Mouse (Mus musculus) myocyte (in vitro differentiated cells): ENCODE data around the gene Slc30a1. TPM values are rescaled to one million over a fixed set of nuclear protein-coding genes. Genes with fewer than 3 reads are reported as not detected.

Source experiments
- H3K27me3 ChIP-seq: one replicate; pipeline ENCODE4 v1.6.1; 2011; ENCODE audit not compliant: control insufficient read depth, insufficient read depth, insufficient read length
- H3K36me3 ChIP-seq: one replicate; pipeline ENCODE4 v1.6.1; 2011; ENCODE audit not compliant: control insufficient read depth, insufficient read depth
- H3K4me2 ChIP-seq: one replicate; pipeline ENCODE4 v1.6.1; 2011; ENCODE audit warnings: low read depth, control low read depth
- H3K4me3 ChIP-seq: one replicate; pipeline ENCODE4 v1.5.1; 2011; ENCODE audit warnings: mild to moderate bottlenecking, control low read depth, moderate library complexity
- H3K79me2 ChIP-seq: one replicate; pipeline ENCODE4 v1.6.1; 2011; ENCODE audit not compliant: control insufficient read depth, insufficient read depth
- H3ac ChIP-seq: one replicate; pipeline ENCODE4 v1.6.1; 2011; ENCODE audit not compliant: control insufficient read depth, insufficient read length
- CEBPB ChIP-seq: IDR thresholded peaks from 2 replicates; pipeline ENCODE4 v1.6.1; 2011; ENCODE audit warnings: mild to moderate bottlenecking, moderate library complexity; ENCODE audit not compliant: poor library complexity, insufficient read depth, severe bottlenecking
- E2F4 ChIP-seq: IDR thresholded peaks from one replicate; pipeline ENCODE4 v1.6.1; 2011; ENCODE audit warnings: mild to moderate bottlenecking, control low read depth, moderate library complexity; ENCODE audit not compliant: insufficient read depth
- MAX ChIP-seq: IDR thresholded peaks from one replicate; pipeline ENCODE4 v1.6.1; 2011; ENCODE audit warnings: low read depth, mild to moderate bottlenecking, control low read depth
- MYOD1 ChIP-seq, 3 experiments: IDR thresholded peaks; one replicate each; pipeline ENCODE4 v1.6.1; 2011; ENCODE audit warnings: control low read depth in 2 of 3, low read depth in 2 of 3, mild to moderate bottlenecking in 2 of 3, moderate library complexity in 1 of 3; ENCODE audit not compliant: insufficient read length in 2 of 3, control insufficient read depth in 1 of 3
- MYOG ChIP-seq, 3 experiments: IDR thresholded peaks; one replicate each; pipeline ENCODE4 v1.6.1; 2011; ENCODE audit warnings: control low read depth in 2 of 3, low read depth in 2 of 3, mild to moderate bottlenecking in 2 of 3; ENCODE audit not compliant: insufficient read length in 2 of 3, control insufficient read depth in 1 of 3, insufficient read depth in 1 of 3
- POLR2A ChIP-seq: IDR thresholded peaks from one replicate; pipeline ENCODE4 v1.6.1; 2011; ENCODE audit warnings: low read depth, mild to moderate bottlenecking, control low read depth, moderate library complexity; ENCODE audit not compliant: insufficient read length
- POLR2AphosphoS2 ChIP-seq: IDR thresholded peaks from one replicate; pipeline ENCODE4 v1.6.1; 2011; ENCODE audit warnings: low read depth, control low read depth; ENCODE audit not compliant: insufficient read length
- REST ChIP-seq: IDR thresholded peaks from one replicate; pipeline ENCODE4 v1.6.1; 2011; ENCODE audit warnings: mild to moderate bottlenecking, control low read depth, moderate library complexity; ENCODE audit not compliant: insufficient read depth, insufficient read length
- SRF ChIP-seq: IDR thresholded peaks from one replicate; pipeline ENCODE4 v1.6.1; 2011; ENCODE audit warnings: low read depth; ENCODE audit not compliant: control insufficient read depth, insufficient read length
- TCF12 ChIP-seq: IDR thresholded peaks from one replicate; pipeline ENCODE4 v1.6.1; 2011; ENCODE audit warnings: mild to moderate bottlenecking, control low read depth; ENCODE audit not compliant: poor library complexity, insufficient read depth, severe bottlenecking
- TCF3 ChIP-seq: IDR thresholded peaks from one replicate; pipeline ENCODE4 v1.6.1; 2011; ENCODE audit warnings: low read depth, control low read depth; ENCODE audit not compliant: insufficient read length
- USF1 ChIP-seq: IDR thresholded peaks from one replicate; pipeline ENCODE4 v1.6.1; 2011; ENCODE audit warnings: low read depth, mild to moderate bottlenecking, control low read depth, moderate library complexity
- polyA plus RNA-seq: library from polyadenylated mRNA; unstranded; fragments of >200 nt; fragmentation: generic; extraction: Trizol; gene quantifications from one replicate; pipeline ENCODE4 v1.2.1, GENCODE M21; 2012; ENCODE audit warnings: missing spikeins

The Slc30a1 gene
- polyA plus RNA-seq, 1 experiment = 3.9 TPM

DNA sequence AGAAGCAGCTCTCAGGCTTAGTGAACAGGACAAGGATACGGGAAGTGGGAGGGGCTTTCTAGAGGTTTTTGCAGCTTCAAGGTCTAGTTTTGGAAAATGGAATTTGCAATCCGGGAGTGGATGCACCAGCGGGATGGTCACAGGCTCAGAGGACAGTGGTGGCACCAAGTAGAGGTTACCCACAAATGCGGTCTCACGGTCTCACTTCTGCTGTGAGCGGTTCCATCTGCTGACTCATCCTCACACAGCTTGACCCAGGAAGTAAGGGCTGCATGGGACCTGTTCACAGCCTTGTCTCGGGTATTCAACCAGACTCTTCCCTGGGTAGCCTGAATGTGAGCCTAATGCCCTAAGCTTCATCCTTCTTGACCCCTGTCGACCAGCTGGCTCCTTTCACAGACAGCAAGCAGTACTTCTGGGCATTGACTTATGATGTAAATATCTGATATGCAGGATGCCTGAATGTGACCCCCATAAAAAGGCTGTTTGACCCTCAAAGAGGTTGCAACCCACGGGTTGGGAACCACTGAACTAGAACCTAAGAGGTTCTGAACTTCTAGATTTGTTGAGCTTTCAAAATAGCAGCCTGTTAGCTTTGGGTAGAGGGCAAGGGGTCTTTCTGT lies 30.8 kb upstream of the Slc30a1 start:
- H3K4me3 ChIP-seq = no peak overlapping the region
- no peaks in the 10 kb centered on the region for H3K27me3 ChIP-seq
- no peaks in the 10 kb centered on the region for H3K79me2 ChIP-seq
- H3K36me3 ChIP-seq = no peaks in the 10 kb centered on the region
- peak overlapping the region; percentile 34 for H3K4me2 ChIP-seq
- no peak for TF ChIP-seq TCF3
- TF ChIP-seq MAX = no peak
- no peak for TF ChIP-seq MYOD1 (IDR thresholded peaks at IDR 0.05; ENCODE audit: control insufficient read depth in 1 of 3, insufficient read length in 2 of 3, low read depth in 2 of 3)
- TF ChIP-seq CEBPB = no peak
- TF ChIP-seq POLR2A = no peak
- TF ChIP-seq POLR2AphosphoS2 = no peak
- TF ChIP-seq E2F4 = no peak
- no peak for TF ChIP-seq REST
- TF ChIP-seq USF1 = no peak
- no peak for TF ChIP-seq TCF12
- TF ChIP-seq MYOG (IDR thresholded peaks at IDR 0.05; ENCODE audit: control insufficient read depth in 1 of 3, insufficient read depth in 1 of 3, insufficient read length in 2 of 3, low read depth in 2 of 3) = no peak
- H3ac ChIP-seq = no peak overlapping the region

DNA sequence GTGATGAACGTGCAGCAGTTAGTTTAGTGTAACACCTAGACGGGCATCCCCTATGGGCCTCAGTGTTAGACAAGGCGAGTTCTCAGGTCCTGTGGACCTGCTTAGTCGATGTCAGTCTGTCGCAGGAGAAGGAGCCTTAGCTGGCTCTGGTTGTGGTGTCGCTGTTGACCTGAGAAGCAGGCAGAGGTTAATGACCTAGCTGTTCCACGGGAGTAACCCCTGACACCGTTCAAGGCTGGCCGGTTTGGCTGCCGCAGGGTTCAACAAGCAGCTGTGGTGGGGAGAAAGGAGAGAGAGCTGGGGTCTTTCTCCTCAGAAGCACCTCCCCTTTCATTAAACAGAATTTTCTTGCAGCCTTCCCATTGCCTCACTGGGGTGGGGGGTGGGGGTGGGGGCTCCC lies 28.9 kb upstream of the Slc30a1 start:
- Histone ChIP-seq H3ac (no peak overlapping the region), H3K4me2 (no peak overlapping the region), H3K27me3 (no peaks in the 10 kb centered on the region), H3K79me2 (no peaks in the 10 kb centered on the region), H3K4me3 (no peak overlapping the region), H3K36me3 (no peaks in the 10 kb centered on the region)
- TF ChIP-seq USF1 (no peak), MYOG (IDR thresholded peaks at IDR 0.05; ENCODE audit: control insufficient read depth in 1 of 3, insufficient read depth in 1 of 3, insufficient read length in 2 of 3, low read depth in 2 of 3) (no peak), POLR2A (no peak), TCF12 (no peak)

DNA sequence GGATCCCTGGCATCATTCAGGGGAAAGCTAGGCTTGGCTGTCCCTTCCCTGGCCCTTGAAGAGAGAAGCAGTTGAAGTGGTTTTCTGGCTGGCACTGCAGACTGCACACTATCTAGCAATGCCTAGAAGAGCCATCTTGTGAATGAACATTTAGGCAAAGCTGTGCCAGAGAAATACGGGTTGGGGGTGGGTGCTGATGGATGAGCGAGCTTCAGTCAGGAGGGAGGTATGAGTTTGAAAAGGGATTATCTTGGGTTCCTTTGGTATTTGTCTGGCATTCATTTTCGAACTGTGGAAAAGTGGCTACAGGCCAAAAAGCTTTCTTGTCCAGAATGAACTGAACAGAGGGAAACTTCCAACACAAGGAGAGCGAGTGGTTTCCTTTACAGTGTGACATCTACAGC lies 28.0 kb upstream of the Slc30a1 start:
- no peaks in the 10 kb centered on the region for H3K27me3 ChIP-seq
- no peak for TF ChIP-seq MAX
- no peak for TF ChIP-seq TCF3
- TF ChIP-seq MYOG (IDR thresholded peaks at IDR 0.05; ENCODE audit: control insufficient read depth in 1 of 3, insufficient read depth in 1 of 3, insufficient read length in 2 of 3, low read depth in 2 of 3) = no peak
- TF ChIP-seq POLR2AphosphoS2 = no peak
- no peak for TF ChIP-seq TCF12
- no peak for TF ChIP-seq MYOD1 (IDR thresholded peaks at IDR 0.05; ENCODE audit: control insufficient read depth in 1 of 3, insufficient read length in 2 of 3, low read depth in 2 of 3)
- no peak for TF ChIP-seq CEBPB
- TF ChIP-seq SRF = no peak
- TF ChIP-seq POLR2A = no peak
- no peak for TF ChIP-seq USF1
- TF ChIP-seq E2F4 = no peak
- no peak for TF ChIP-seq REST
- H3K4me2 ChIP-seq = no peak overlapping the region
- no peak overlapping the region for H3K4me3 ChIP-seq
- no peak overlapping the region for H3ac ChIP-seq
- H3K79me2 ChIP-seq = no peaks in the 10 kb centered on the region
- no peaks in the 10 kb centered on the region for H3K36me3 ChIP-seq

DNA sequence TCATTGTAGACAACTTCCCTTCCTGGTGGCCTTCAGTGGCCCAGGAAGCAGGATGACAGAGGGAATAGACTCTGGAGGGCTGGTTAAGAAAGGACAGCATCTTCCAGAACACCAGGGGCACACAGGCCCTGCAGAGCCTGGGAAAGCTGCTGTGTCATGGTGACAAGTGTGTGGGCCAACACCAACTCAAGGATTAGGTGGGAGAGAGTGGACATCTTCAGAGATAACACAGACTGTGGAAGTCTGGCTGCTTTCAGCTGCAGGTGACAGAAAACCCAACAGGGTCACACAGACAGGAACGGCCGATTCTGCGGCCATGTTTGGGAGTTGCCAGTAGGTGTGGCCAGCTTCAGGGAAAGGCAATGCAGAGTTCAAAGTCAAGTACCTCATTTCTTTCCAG lies 26.3 kb upstream of the Slc30a1 start:
- TF ChIP-seq REST = no peak
- no peak for TF ChIP-seq TCF3
- no peak for TF ChIP-seq POLR2A
- TF ChIP-seq MYOG (IDR thresholded peaks at IDR 0.05; ENCODE audit: control insufficient read depth in 1 of 3, insufficient read depth in 1 of 3, insufficient read length in 2 of 3, low read depth in 2 of 3) = no peak
- no peak for TF ChIP-seq MAX
- no peak for TF ChIP-seq POLR2AphosphoS2
- no peak for TF ChIP-seq E2F4
- TF ChIP-seq CEBPB = no peak
- no peak for TF ChIP-seq SRF
- TF ChIP-seq MYOD1 (IDR thresholded peaks at IDR 0.05; ENCODE audit: control insufficient read depth in 1 of 3, insufficient read length in 2 of 3, low read depth in 2 of 3) = no peak
- TF ChIP-seq USF1 = no peak
- TF ChIP-seq TCF12 = no peak
- Histone ChIP-seq H3K4me2 (no peak overlapping the region), H3K4me3 (no peak overlapping the region)

DNA sequence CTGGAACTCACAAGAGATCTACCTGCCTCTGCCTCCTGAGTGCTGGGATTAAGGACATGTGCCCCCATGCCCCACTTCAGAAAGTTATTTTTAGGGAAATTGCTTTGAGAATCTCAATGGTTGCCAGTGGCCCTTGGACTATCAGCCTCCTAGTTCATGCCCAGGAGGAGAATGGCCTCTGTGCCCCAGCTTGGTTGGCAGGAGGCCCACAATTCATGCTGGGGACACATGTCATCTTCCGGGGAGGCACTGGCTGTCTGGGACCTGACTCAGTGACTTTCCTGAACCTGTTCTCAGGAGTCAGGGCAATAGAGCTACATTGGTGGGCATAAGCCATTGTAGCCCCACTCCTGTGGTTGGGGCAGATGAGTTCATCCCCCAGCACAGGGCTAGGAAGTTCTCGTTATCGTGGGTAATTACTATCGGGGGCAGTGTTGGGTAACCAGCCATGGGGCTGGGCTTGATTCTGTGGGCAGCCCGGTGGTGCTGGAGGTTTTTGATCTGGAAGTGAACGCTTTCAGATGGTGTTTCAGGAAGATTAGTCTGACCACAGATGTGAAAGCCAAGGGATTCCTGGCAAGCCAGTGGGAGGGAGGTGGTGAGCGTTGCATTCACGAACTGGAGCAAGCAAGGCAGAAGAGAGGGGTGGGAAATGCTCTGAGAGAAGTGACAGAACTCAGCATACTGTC lies 25.5 kb upstream of the Slc30a1 start:
- peak overlapping the region; percentile 50 for H3K4me2 ChIP-seq

More for the DNA sequence above, 26.3 kb upstream of the Slc30a1 start:
- no peak overlapping the region for H3ac ChIP-seq
- H3K36me3 ChIP-seq = no peaks in the 10 kb centered on the region
- H3K79me2 ChIP-seq = no peaks in the 10 kb centered on the region
- H3K27me3 ChIP-seq = no peaks in the 10 kb centered on the region

More for the DNA sequence above, 25.5 kb upstream of the Slc30a1 start:
- H3K27me3 ChIP-seq = no peaks in the 10 kb centered on the region
- no peak overlapping the region for H3K4me3 ChIP-seq
- TF ChIP-seq CEBPB (0 out of 2 replicates have a peak, but pooled peaks have one; percentile 32), E2F4 (no peak), MYOG (IDR thresholded peaks at IDR 0.05; ENCODE audit: control insufficient read depth in 1 of 3, insufficient read depth in 1 of 3, insufficient read length in 2 of 3, low read depth in 2 of 3) (no peak), REST (no peak)
- H3ac ChIP-seq = no peak overlapping the region
- H3K36me3 ChIP-seq = no peaks in the 10 kb centered on the region
- no peaks in the 10 kb centered on the region for H3K79me2 ChIP-seq
